Mouse (Mus musculus) limb, embryonic 14.5 days (tissue): Measurements from ENCODE around the gene Tmprss6. TPM values are rescaled to one million over a fixed set of nuclear protein-coding genes. Genes with fewer than 3 reads are reported as not detected.

Experiments used
- ATAC-seq: fragments of 200-750 bp; cut with Nextera tagmentation; 2 replicates; pipeline ENCODE4 v1.8.0; 2017; ENCODE audit warnings: low read depth, moderate number of reproducible peaks, moderate TSS enrichment; ENCODE audit not compliant: low FRiP score
- DNase-seq: peaks from one replicate; pipeline ENCODE4 v3.0.0-alpha.2; 2015; ENCODE audit warnings: low spot score
- H3K27ac ChIP-seq: fragments of 300-500 bp; sonication (generic); replicated peaks from 2 replicates; pipeline ENCODE4 v1.5.1; 2014; ENCODE audit warnings: low read depth, mild to moderate bottlenecking, low read length, moderate library complexity, mixed read lengths
- H3K27me3 ChIP-seq: fragments of 300-500 bp; sonication (generic); 2 replicates; pipeline ENCODE4 v1.6.1; 2014; ENCODE audit warnings: low read length, mixed read lengths; ENCODE audit not compliant: control insufficient read depth, insufficient read depth
- H3K36me3 ChIP-seq: fragments of 300-500 bp; sonication (generic); 2 replicates; pipeline ENCODE4 v1.6.1; 2014; ENCODE audit warnings: mild to moderate bottlenecking, low read length, moderate library complexity, mixed read lengths; ENCODE audit not compliant: control insufficient read depth, insufficient read depth
- H3K4me1 ChIP-seq: fragments of 300-500 bp; sonication (generic); 2 replicates; pipeline ENCODE4 v1.6.1; 2014; ENCODE audit warnings: antibody characterized with exemption, low read length, mixed read lengths; ENCODE audit not compliant: control insufficient read depth, insufficient read depth
- H3K4me2 ChIP-seq: fragments of 300-500 bp; sonication (generic); replicated peaks from 2 replicates; pipeline ENCODE4 v1.6.1; 2014; ENCODE audit warnings: low read depth, mild to moderate bottlenecking, low read length, moderate library complexity; ENCODE audit not compliant: severe bottlenecking
- H3K4me3 ChIP-seq: fragments of 300-500 bp; sonication (generic); replicated peaks from 2 replicates; pipeline ENCODE4 v1.5.1; 2014; ENCODE audit warnings: low read length
- H3K9ac ChIP-seq: fragments of 300-500 bp; sonication (generic); 2 replicates; pipeline ENCODE4 v1.6.1; 2014; ENCODE audit warnings: mild to moderate bottlenecking, low read depth, low read length, moderate library complexity; ENCODE audit not compliant: severe bottlenecking
- H3K9me3 ChIP-seq: fragments of 300-500 bp; sonication (generic); 2 replicates; pipeline ENCODE4 v1.6.1; 2016; ENCODE audit warnings: low read length; ENCODE audit not compliant: control insufficient read depth
- POLR2A ChIP-seq: fragments of 200-500 bp; IDR thresholded peaks from 2 replicates; pipeline ENCODE4 v1.8.0; 2012; ENCODE audit warnings: inconsistent platforms, mild to moderate bottlenecking, moderate library complexity, borderline replicate concordance; ENCODE audit not compliant: insufficient read depth, insufficient read length; ENCODE audit errors: extremely low read depth
- WGBS: fragments of 180-500 bp; shearing (Covaris S2); extraction: QIAGEN DNeasy Blood & Tissue Kit; methylation state at CpG from one replicate; pipeline ENCODE4 v1.1.7; 2014; 5-methylcytosine and 5-hydroxymethylcytosine counted together
- polyA plus RNA-seq, 2 experiments: library from polyadenylated mRNA; depleted of rRNA in 1 of 2; stranded (reverse) in 1 of 2; unstranded in 1 of 2; fragments of >200 nt; fragmentation: Nextera tagmentation in 1 of 2; extraction: Ambion mirVana in 1 of 2; gene quantifications; 2 replicates each; pipeline versions ENCODE4 v1.2.1 to v1.2.3; 2012 to 2014

Gene Tmprss6
- polyA plus RNA-seq, 2 experiments: 0.05 to 0.58 TPM

DNA sequence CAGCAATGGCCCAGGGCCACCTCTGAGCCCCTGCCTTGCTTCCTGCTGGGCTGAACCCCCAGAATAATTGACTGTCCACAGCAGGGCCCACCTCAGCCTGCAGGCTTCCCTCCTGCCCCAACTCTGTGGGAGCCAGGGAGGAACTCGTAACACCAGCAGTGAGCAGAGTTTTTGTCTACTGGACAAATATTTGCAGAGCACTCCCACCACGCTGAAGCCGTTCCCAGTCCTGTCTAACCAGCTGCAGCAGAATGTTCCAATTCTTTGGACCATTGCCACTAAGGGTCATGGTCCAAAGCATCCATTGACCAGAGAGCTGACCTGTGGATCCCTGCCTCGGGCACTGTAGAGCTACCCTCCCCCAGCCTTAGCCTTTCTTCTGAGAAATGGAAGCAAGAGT lies 51.5 kb downstream of the Tmprss6 start:
- Histone ChIP-seq H3K9me3 (no peaks in the 10 kb centered on the region), H3K27me3 (no peaks in the 10 kb centered on the region), H3K4me3 (no peak overlapping the region), H3K9ac (0 out of 2 replicates have a peak overlapping the region, but pooled peaks have one; percentile 2), H3K4me2 (no peak overlapping the region), H3K36me3 (peaks cover 3% of the 10 kb centered on the region; the same call in 1 of the 2 replicates), H3K27ac (no peak overlapping the region), H3K4me1 (no peaks in the 10 kb centered on the region)
- DNase-seq (no peak), ATAC-seq (no peak)
- WGBS: 42% methylated on average over 4 of the region's 4 CpGs
- no peak for TF ChIP-seq POLR2A

DNA sequence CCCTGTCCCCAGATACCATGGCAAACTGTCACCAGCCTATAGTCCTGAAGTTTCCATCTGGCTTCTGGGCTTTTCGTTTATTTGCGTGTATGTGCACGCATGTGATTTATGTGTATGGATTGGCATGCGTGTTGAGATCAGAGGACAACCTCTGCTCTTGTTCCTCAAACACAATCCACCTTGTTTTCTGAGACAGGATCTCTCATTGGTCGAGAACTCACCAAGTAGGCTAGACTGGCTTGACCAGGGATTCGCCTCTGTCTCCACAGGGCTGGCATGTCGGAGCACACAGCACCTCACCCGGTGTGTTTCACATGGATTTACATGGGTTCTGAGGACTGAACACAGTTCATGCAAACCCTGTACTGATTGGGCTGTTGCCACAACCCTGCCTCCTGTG lies 54.3 kb downstream of the Tmprss6 start:
- H3K9ac ChIP-seq: no peak overlapping the region
- H3K4me1 ChIP-seq: 0 out of 2 replicates have a peak, but pooled peaks cover 6% of the 10 kb centered on the region
- H3K9me3 ChIP-seq: no peaks in the 10 kb centered on the region
- H3K27me3 ChIP-seq: peaks cover 23% of the 10 kb centered on the region
- H3K4me3 ChIP-seq: no peak overlapping the region
- no peak for DNase-seq
- ATAC-seq: no peak
- H3K4me2 ChIP-seq: no peak overlapping the region
- H3K36me3 ChIP-seq: peaks cover 3% of the 10 kb centered on the region; the same call in 1 of the 2 replicates
- TF ChIP-seq POLR2A: no peak
- H3K27ac ChIP-seq: no peak overlapping the region
- WGBS: 88% methylated on average over 8 of the region's 8 CpGs

DNA sequence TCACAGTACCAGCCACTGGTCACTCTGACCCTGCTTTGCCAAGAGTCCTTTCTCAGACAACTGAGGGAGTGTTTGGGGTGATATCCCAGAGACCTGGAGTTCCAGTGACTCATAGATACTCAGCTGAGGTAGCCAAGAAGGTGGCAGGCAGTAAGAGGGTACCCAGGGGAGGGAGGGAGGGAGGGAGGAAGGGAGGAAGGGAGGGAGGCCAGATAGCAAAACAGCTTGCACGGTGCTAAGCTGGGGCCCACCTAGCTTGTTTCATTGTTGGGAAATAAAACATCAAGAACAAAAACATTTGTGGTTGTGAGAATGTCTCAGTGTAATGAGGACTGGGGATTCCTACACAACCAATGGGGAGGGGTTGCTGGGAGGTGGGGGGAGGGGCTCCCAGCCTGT lies 54.7 kb downstream of the Tmprss6 start:
- Histone ChIP-seq H3K27me3 (peaks cover 27% of the 10 kb centered on the region), H3K36me3 (peaks cover 3% of the 10 kb centered on the region; the same call in 1 of the 2 replicates), H3K4me1 (0 out of 2 replicates have a peak, but pooled peaks cover 6% of the 10 kb centered on the region), H3K9me3 (no peaks in the 10 kb centered on the region), H3K27ac (no peak overlapping the region), H3K4me2 (no peak overlapping the region), H3K4me3 (no peak overlapping the region), H3K9ac (no peak overlapping the region)
- DNase-seq: no peak
- 60% methylated on average over 1 of the region's 1 CpGs for WGBS
- no peak for TF ChIP-seq POLR2A
- ATAC-seq: no peak

DNA sequence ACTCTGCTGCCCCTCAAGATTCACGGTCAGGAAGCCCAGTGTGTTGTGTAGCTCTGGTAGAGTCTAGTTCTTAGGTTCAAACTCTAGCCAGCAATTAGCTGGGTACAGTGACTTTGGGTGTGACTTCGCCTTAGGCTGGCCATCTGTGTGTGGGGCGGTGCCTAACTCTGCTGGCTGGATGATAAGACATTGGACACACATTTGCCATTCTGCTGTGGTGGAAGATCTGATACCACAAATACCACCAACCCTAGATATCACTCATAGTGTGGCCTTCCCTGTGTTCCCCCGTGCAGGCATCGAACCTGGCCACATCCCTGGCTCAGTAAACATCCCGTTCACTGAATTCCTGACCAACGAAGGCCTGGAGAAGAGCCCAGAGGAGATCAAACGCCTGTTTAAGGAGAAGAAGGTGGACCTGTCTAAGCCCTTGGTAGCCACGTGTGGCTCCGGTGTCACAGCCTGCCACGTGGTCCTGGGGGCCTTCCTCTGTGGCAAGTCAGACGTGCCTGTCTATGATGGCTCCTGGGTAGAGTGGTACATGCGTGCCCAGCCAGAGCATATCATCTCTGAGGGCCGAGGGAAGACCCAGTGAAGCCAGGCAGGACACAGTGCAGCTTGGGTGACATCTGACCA lies 55.2 kb downstream of the Tmprss6 start:
- Histone ChIP-seq H3K36me3 (peaks cover 3% of the 10 kb centered on the region; the same call in 1 of the 2 replicates), H3K9me3 (no peaks in the 10 kb centered on the region), H3K4me1 (0 out of 2 replicates have a peak, but pooled peaks cover 6% of the 10 kb centered on the region), H3K4me2 (no peak overlapping the region), H3K27me3 (peaks cover 31% of the 10 kb centered on the region), H3K4me3 (no peak overlapping the region), H3K27ac (no peak overlapping the region), H3K9ac (no peak overlapping the region)
- DNase-seq: no peak
- no peak for TF ChIP-seq POLR2A
- no peak for ATAC-seq
- 83% methylated on average over 14 of the region's 14 CpGs for WGBS

DNA sequence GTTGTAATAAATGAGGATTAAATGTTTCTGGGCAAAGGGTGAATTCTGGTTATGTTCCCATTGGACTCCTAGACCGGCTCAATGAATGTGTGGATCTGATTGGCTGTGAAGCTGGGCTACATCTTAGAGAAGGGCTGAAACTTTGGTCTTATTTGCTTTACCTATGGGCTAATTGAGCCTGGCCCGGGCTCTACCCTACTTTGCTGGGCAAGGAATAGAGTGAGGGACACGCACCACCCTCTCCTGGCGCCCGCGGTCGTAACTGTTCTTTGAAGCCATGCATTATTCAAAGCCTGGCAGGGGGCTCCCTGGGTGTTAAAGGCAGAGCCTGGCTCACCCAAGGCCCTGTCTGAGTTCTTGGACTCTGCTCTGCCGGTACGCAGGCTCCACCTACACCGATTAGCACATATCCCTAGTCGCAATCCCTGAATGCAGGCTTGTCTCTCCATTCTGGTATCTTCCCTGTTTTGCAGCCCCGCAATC lies 58.8 kb downstream of the Tmprss6 start:
- DNase-seq: no peak
- peaks cover 31% of the 10 kb centered on the region for H3K27me3 ChIP-seq
- peaks cover 3% of the 10 kb centered on the region; the same call in 1 of the 2 replicates for H3K36me3 ChIP-seq
- 17% methylated on average over 12 of the region's 12 CpGs for WGBS
- no peaks in the 10 kb centered on the region for H3K9me3 ChIP-seq
- H3K4me1 ChIP-seq: peaks cover 16% of the 10 kb centered on the region
- no peak for TF ChIP-seq POLR2A
- peak overlapping the region; percentile 44; the same call in 1 of the 2 replicates for H3K9ac ChIP-seq
- no peak for ATAC-seq
- peak overlapping the region; percentile 21 for H3K4me3 ChIP-seq
- H3K27ac ChIP-seq: no peak overlapping the region
- H3K4me2 ChIP-seq: peak overlapping the region; percentile 39
